Mouse (Mus musculus) neural tube, embryonic 14.5 days (tissue): ENCODE results near the gene Adap2. TPM values are rescaled to one million over a fixed set of nuclear protein-coding genes. Genes with fewer than 3 reads are reported as not detected.

Experiments used
- ATAC-seq: fragments of 200-750 bp; cut with Nextera tagmentation; 2 replicates; pipeline ENCODE4 v1.8.0; 2017; ENCODE audit warnings: low read depth, mild to moderate bottlenecking, moderate TSS enrichment, moderate library complexity
- H3K27ac ChIP-seq: fragments of 300-500 bp; sonication (generic); 2 replicates; pipeline ENCODE4 v1.5.1; 2014; ENCODE audit warnings: low read depth, mild to moderate bottlenecking, control low read depth, low read length, moderate library complexity, mixed read lengths
- H3K27me3 ChIP-seq: fragments of 300-500 bp; sonication (generic); 2 replicates; pipeline ENCODE4 v1.6.1; 2014; ENCODE audit warnings: low read length; ENCODE audit not compliant: control insufficient read depth, insufficient read depth
- H3K36me3 ChIP-seq: fragments of 300-500 bp; sonication (generic); 2 replicates; pipeline ENCODE4 v1.6.1; 2014; ENCODE audit warnings: low read length, mixed read lengths; ENCODE audit not compliant: control insufficient read depth, insufficient read depth
- H3K4me1 ChIP-seq: fragments of 300-500 bp; sonication (generic); 2 replicates; pipeline ENCODE4 v1.6.1; 2014; ENCODE audit warnings: low read length; ENCODE audit not compliant: control insufficient read depth, insufficient read depth
- H3K4me2 ChIP-seq: fragments of 300-500 bp; sonication (generic); 2 replicates; pipeline ENCODE4 v1.6.1; 2014; ENCODE audit warnings: mild to moderate bottlenecking, low read depth, low read length, control low read depth
- H3K4me3 ChIP-seq: fragments of 300-500 bp; sonication (generic); 2 replicates; pipeline ENCODE4 v1.5.1; 2014; ENCODE audit warnings: low read depth, low read length, control low read depth, mixed read lengths
- H3K9ac ChIP-seq: fragments of 300-500 bp; sonication (generic); replicated peaks from 2 replicates; pipeline ENCODE4 v1.6.1; 2014; ENCODE audit warnings: low read depth, mild to moderate bottlenecking, control low read depth, low read length, mixed read lengths
- H3K9me3 ChIP-seq: fragments of 300-500 bp; sonication (generic); 2 replicates; pipeline ENCODE4 v1.6.1; 2016; ENCODE audit warnings: low read length; ENCODE audit not compliant: control insufficient read depth
- WGBS: fragments of 180-500 bp; shearing (Covaris S2); extraction: QIAGEN DNeasy Blood & Tissue Kit; methylation state at CpG from one replicate; pipeline ENCODE4 v1.1.7; 2014; 5-methylcytosine and 5-hydroxymethylcytosine counted together
- polyA plus RNA-seq: library from polyadenylated mRNA; unstranded; fragments of >200 nt; fragmentation: Nextera tagmentation; extraction: Ambion mirVana; gene quantifications from 2 replicates; pipeline ENCODE4 v1.2.1, GENCODE M21; 2014

The Adap2 gene
- 2.5 and 3.3 TPM in 2 replicates for polyA plus RNA-seq

DNA sequence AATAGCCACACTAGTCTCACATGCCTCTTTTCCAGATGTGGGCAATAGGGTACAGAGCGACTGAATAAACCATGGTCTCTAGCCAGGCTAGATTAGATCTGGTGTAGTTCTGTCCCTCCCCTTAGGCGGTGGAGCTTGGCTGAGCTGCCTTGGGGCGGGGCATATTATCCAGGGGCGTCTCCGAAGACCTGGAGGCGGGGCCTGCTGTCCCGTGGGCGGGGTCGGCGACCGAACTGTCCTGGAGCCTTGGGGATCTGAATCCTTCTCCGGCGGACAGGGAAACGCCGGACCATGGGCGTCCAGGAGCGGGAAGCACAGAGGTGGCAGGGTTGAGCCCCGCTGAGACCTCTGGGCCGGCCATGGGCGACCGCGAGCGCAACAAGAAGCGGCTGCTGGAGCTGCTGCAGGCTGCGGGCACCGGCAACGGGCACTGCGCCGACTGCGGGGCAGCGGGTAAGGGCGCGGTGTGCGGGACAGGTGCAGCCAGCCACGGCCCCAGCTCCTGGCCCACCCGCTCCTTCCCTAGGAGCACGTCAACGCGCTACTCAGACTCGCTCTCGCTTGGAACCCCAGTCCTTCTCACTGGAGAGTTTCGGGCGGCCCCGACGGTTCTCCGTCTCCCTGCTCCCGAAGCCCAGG is at the start of gene Adap2:
Adap2 (plus strand) TSS at position 249 of the 639 bp plus-strand sequence.
- H3K4me1 ChIP-seq, result no peaks in the 10 kb centered on the region
- H3K27me3 ChIP-seq, result peaks cover 18% of the 10 kb centered on the region
- under 1% methylated on average over 46 of the region's 47 CpGs for WGBS
- peak within 1 kb of the TSS; percentile 58 for H3K4me2 ChIP-seq
- H3K36me3 ChIP-seq, result no peaks in the 10 kb centered on the region
- H3K9ac ChIP-seq, result peak within 1 kb of the TSS; percentile 39
- H3K9me3 ChIP-seq, result no peaks in the 10 kb centered on the region
- H3K27ac ChIP-seq, result no peak within 1 kb of the TSS
- ATAC-seq, result no peak
- H3K4me3 ChIP-seq, result peak within 1 kb of the TSS; percentile 40

DNA sequence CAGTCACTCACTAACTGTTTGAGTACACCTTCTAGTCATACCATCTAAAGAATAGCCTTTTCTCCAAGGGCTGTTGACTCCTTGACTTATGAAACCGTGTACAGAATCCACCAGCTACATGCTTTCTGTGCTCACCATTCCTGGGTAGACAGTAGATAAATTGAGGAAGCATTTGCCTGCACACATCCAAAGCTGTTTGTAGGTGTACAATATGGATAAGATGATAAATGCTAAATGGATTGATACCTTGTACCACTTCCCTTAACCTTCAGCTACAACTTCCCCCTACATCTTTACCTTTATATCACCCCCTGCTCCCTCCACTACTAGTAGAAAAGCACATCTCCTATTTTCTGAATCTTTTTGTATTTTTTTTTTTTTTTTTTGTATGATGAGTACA is 49.5 kb upstream of the Adap2 start:
- WGBS, result 89% methylated on average over 1 of the region's 1 CpGs
- no peak overlapping the region for H3K9ac ChIP-seq
- H3K4me3 ChIP-seq, result no peak overlapping the region
- H3K27ac ChIP-seq, result no peak overlapping the region
- H3K36me3 ChIP-seq, result peaks cover 8% of the 10 kb centered on the region; the same call in 1 of the 2 replicates
- H3K4me1 ChIP-seq, result no peaks in the 10 kb centered on the region
- no peak overlapping the region for H3K4me2 ChIP-seq
- H3K9me3 ChIP-seq, result no peaks in the 10 kb centered on the region
- no peaks in the 10 kb centered on the region for H3K27me3 ChIP-seq
- no peak for ATAC-seq

DNA sequence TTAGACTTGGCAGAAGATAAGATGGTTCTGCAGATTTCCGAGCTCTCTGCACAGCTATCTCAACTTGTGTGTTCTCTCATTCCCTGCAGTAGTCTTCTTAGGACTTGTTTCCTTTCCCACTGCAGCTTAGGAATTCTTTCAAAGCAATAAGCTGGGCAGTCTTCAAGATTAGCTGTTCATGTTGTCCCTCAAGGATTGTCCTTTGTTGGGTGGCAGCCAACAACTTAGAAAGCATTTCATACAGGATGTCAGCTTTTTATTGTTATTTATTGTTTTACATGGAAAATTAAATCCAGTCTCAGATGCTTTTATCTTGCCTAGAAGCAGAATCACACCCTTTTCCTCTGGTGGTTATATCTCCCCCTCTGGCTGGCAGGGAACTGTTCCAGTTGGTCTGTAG is 37.5 kb upstream of the Adap2 start:
- Histone ChIP-seq H3K36me3 (peaks cover 16% of the 10 kb centered on the region; the same call in 1 of the 2 replicates), H3K27me3 (no peaks in the 10 kb centered on the region), H3K4me2 (no peak overlapping the region), H3K9me3 (no peaks in the 10 kb centered on the region), H3K9ac (no peak overlapping the region), H3K4me3 (no peak overlapping the region), H3K27ac (no peak overlapping the region), H3K4me1 (no peaks in the 10 kb centered on the region)
- WGBS, result 82% methylated on average over 1 of the region's 1 CpGs
- ATAC-seq, result no peak

DNA sequence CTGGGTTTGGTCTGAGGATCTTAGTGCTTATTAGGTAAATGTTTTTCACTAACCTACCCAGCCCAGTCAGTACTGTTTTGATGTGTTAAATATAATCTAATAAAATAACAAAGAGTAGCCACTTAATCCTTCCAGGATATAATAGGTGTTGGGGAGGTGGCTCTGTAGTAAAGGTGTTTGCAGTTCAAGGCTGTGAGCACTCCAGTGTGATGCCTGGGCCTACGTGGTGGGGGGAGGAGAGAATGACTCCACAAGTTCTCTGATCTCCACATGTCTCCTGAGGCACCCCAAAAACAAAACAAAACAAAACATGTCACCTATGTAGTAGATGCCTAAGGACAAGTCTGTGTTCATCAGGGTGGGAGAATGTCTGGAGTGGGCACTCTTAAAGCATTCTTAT is 21.9 kb upstream of the Adap2 start:
- Histone ChIP-seq H3K4me3 (no peak overlapping the region), H3K36me3 (peaks cover 2% of the 10 kb centered on the region; the same call in 1 of the 2 replicates), H3K9ac (no peak overlapping the region), H3K4me1 (no peaks in the 10 kb centered on the region), H3K4me2 (no peak overlapping the region), H3K9me3 (no peaks in the 10 kb centered on the region), H3K27ac (no peak overlapping the region), H3K27me3 (no peaks in the 10 kb centered on the region)
- WGBS, result 85% methylated on average over 1 of the region's 1 CpGs
- no peak for ATAC-seq

DNA sequence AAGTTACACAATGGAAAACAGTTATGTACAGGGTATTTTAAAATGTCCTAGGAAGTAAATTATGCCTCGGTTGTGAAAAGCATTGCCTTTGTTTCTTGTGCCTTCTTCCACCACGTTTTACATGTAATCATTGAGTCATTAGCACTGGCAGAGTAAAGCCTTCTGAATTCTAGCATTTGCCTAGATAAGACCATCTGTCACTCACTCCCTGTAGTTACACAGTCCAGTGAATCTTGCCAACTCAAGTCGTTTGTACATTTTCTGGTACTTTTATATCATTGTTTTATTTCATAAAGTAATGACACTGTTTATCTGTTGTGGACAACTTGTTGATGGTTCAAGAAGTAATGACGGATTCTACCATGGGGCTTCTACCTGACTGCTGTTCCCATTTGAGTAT is 19.2 kb upstream of the Adap2 start:
- no peak for ATAC-seq
- 69% methylated on average over 4 of the region's 4 CpGs for WGBS
- Histone ChIP-seq H3K4me1 (no peaks in the 10 kb centered on the region), H3K9me3 (no peaks in the 10 kb centered on the region), H3K4me3 (no peak overlapping the region), H3K27ac (no peak overlapping the region), H3K9ac (no peak overlapping the region), H3K4me2 (no peak overlapping the region), H3K36me3 (peaks cover 6% of the 10 kb centered on the region), H3K27me3 (no peaks in the 10 kb centered on the region)

DNA sequence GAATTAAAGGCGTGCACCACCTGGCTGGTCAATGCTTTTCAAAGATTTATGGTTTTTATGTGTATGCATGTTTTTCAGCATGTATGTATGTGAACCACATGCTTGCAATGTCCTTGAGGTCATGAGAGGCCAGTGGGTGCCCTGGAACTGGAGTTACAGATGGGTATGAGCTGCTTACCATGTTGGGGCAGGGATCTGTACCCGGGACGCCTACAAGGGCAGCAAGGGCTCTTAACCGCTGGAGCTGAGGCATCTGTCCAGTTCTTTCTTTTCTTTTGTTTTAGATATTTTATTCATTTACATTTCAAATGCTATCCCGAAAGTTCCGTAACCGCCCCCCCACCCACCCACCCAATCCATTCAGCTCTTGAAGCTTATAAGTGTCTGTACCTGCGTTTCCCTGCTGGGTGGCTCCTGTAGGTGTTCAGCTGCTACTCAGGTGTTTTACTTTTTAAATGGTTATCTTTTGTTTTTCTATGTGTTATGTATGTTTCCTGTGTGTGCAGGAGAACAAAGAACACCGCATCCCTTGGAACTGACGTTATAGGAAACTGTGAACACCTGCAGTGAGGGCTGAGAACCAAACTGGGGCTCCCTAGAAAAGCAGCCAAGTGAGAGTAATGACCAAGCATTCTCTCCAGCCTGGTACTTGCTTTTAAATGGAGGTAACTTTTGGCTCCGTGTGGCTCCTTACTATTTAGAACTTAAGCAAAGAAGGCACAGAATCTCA is 17.8 kb upstream of the Adap2 start:
- Histone ChIP-seq H3K27ac (no peak overlapping the region), H3K36me3 (peaks cover 6% of the 10 kb centered on the region), H3K4me1 (no peaks in the 10 kb centered on the region), H3K4me2 (no peak overlapping the region), H3K9me3 (no peaks in the 10 kb centered on the region), H3K27me3 (no peaks in the 10 kb centered on the region), H3K4me3 (no peak overlapping the region), H3K9ac (no peak overlapping the region)
- WGBS, result 88% methylated on average over 11 of the region's 11 CpGs
- no peak for ATAC-seq

DNA sequence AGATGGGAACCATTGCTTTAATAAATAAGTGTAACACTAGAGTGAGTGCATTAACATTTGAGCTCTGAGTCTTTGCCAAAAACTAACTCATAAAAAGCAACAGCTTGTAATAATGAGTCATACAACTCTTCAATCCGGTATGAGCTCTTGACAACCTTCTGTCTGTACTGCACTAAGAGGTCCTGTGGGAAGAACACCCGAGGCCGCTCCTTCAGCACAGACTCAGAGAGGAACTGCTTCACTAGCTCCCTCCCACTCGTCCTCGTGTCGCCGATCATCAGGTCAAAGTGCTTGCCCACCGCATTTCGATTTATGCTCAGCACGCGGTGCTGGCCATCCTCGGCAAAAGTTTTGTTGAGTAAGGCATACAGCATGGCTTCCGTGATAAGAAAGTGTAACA is 17.1 kb upstream of the Adap2 start:
- Histone ChIP-seq H3K4me3 (no peak overlapping the region), H3K4me1 (no peaks in the 10 kb centered on the region), H3K4me2 (no peak overlapping the region), H3K27me3 (no peaks in the 10 kb centered on the region), H3K36me3 (peaks cover 6% of the 10 kb centered on the region), H3K9me3 (no peaks in the 10 kb centered on the region), H3K9ac (no peak overlapping the region), H3K27ac (no peak overlapping the region)
- WGBS, result 90% methylated on average over 13 of the region's 13 CpGs
- ATAC-seq, result no peak

DNA sequence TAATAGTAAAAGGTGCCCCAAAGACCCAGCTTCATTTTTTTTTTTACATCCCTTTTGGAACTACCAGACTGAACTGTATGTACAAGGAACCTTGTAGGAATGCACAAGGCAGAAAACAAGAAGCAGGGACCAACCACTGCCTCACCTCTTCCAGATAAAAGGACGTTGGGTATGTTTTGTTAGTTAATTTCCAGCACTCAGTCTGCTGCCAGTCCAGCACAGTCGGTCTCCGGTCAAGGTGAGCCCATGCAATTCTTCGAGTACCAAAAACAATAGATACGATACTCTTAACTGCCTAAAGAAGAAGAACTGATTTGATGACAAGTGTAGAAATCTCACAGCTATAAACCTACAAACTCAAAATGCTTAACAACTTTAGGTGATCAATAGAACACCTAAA is 16.1 kb upstream of the Adap2 start:
- Histone ChIP-seq H3K4me2 (no peak overlapping the region), H3K9ac (no peak overlapping the region), H3K27ac (no peak overlapping the region), H3K9me3 (no peaks in the 10 kb centered on the region), H3K36me3 (peaks cover 6% of the 10 kb centered on the region), H3K4me1 (peaks cover 3% of the 10 kb centered on the region; the same call in 1 of the 2 replicates), H3K27me3 (no peaks in the 10 kb centered on the region), H3K4me3 (no peak overlapping the region)
- ATAC-seq, result no peak
- WGBS, result 90% methylated on average over 5 of the region's 5 CpGs

DNA sequence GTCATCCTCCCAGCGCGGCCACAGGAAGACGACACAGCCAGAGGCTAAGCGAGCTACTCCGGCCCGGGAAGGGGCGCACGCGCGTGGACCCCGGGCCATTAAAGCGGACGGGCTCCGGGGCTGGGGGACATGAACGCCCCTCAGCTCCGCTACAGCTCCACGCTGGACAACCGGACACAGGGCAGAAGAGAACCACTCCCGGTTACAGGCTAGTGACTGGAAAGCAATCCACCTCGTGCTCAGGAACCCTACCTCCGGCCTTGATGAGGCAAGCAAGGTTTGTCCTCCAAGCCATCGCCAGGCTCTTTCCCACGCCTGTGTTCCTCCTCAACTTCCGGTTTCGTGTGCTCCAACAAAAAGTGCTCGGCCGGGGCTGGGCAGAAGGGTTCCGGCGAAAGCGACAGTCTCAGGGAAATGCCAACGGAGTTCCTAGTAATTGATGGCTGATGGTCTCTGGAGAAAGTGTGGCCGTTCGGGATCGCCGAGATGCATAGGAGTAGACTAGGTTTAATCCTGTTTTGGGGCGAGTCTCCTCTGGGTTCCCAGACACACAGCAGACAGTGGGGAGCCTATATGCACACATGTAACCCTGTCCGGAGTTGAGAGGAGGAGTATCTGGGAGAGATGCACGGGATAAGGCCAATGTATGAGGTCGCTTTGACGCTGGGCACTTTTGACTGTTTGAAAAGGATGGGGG is 11.9 kb upstream of the Adap2 start, which contains the start of gene Tefm:
Tefm (minus strand) TSS at position 351 of the 697 bp plus-strand sequence.
- ATAC-seq, result peak; percentile 95
- Histone ChIP-seq H3K27me3 (no peaks in the 10 kb centered on the region), H3K4me2 (peak within 1 kb of the TSS; percentile 79), H3K27ac (peak within 1 kb of the TSS; percentile 65), H3K36me3 (peaks cover 4% of the 10 kb centered on the region; the same call in 1 of the 2 replicates), H3K9ac (peak within 1 kb of the TSS; percentile 58), H3K9me3 (no peaks in the 10 kb centered on the region), H3K4me3 (peak within 1 kb of the TSS; percentile 54), H3K4me1 (peaks cover 5% of the 10 kb centered on the region; the same call in 1 of the 2 replicates)
- under 1% methylated on average over 40 of the region's 40 CpGs for WGBS
